Mouse (Mus musculus) bone marrow, adult 2 months (tissue): Measurements from ENCODE around the gene Vps11.

Experiments
- CTCF ChIP-seq: fragments of 200-500 bp; IDR thresholded peaks from 2 replicates; pipeline ENCODE4 v1.5.1; 2011; ENCODE audit warnings: low read length, control low read depth; ENCODE audit not compliant: control insufficient read depth, insufficient read depth
- POLR2A ChIP-seq: fragments of 200-500 bp; IDR thresholded peaks from 2 replicates; pipeline ENCODE4 v1.6.1; 2011; ENCODE audit warnings: low read depth, mild to moderate bottlenecking, control low read depth, low read length, borderline replicate concordance; ENCODE audit not compliant: control insufficient read depth

- TF ChIP-seq CTCF = no peak
- TF ChIP-seq POLR2A = no peak
Observed at GRCm38 (mm10) chr9:44320799-44321133, 40.7 kb downstream of the Vps11 start.
